Mouse (Mus musculus): ENCODE measurements around the gene Nudt1.
A peak's percentile ranks its signal among the peaks of the same experiment; 100 is the strongest.
"Not testable (repeated sequence)": the region's sequence is repeated elsewhere in the genome, so short reads cannot be mapped to it uniquely, and the experiment has no call there.

The Nudt1 gene

DNA sequence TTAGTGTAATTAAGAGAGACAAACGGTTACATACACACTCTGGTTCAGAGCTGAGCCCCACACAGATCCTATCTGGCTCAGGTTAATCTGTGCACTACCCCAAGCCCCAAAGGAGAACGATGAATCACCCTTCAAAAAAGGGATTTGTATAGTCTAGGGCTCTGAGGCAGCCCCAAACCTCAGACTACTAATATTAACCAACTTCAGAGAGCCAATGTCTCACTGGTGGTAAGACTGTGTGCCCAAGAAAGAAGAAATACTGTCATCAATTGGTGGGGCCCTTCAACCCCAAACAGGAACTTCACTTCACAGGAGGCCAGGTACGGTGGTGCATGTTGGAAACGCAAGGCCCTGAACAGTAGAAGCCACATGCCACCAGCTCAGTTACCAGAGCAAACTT is 23.8 kb downstream of the Nudt1 start:
- DNase-seq = no peak

DNA sequence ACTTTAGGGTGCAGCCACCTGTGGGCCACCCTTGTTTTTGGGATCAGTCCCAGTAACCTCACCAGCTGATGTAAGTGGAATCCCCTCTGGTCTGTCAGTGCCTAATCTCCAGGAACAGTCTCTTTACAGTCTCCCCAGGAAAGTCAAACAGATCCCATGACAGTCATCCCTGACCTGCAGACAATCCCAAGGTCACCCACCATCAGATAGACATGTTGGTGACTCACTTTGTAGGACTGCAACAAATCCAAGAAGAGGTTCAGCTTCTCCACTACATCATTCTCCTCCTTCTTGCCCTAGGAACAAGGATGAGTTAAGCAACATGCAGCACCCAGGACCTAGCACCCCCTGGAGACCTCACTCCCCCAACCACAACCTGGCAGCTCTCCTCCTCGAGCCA is 24.6 kb downstream of the Nudt1 start:
- no peak for DNase-seq

DNA sequence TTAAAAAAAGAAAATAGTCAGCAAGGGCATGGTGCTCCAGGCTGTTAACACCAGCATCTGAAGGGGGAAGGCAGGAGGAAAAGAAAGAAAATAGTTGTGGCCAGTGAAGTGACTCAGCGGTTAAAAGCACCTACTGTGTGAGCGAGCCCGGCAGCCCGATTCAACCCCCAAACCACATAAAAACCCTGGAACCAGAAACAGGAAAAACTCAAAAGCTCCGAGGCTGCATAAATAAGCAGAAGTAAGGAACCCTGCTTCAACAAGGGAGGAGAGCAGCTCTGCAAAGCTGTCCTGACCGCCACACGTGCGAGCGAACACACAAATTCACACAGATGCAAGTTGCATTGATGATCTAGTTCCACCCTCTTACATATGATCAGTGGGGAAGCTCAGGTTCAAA is 28.4 kb downstream of the Nudt1 start:
- DNase-seq = no peak

DNA sequence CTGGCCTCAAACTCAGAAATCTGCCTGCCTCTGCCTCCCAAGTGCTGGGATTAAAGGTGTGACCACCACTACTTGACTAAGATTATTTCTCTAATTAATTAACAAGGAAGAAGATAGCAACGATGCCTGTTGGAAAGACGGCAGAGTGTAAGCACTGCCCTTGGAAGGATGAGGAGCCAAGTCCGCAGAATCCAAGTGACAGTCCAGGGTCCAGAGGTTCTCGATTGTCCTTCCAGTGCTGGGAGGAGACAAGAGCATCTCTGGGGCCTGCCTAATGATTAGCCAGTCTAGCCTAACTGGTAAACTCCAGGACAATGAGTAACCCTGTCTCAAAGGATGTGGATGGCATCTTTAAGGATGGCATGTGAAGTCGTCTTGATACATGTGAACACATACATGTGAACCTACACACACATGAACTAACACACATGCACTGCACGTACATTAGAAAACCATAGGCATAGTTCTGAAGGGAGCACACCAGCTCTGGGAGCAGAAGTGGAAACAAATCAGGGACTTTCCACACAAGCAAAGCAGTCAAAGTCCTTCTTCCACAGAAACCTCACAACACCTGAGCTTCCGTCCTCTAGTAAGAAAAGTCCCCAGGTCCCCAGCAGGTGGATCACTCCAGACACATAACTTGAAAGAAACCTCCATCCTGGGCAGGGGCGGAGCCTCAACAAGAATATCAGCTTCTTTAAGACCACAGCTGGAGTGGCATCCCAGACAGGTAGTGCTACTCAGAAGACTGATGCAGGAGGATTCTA is 29.5 kb downstream of the Nudt1 start:
- DNase-seq = no peak

DNA sequence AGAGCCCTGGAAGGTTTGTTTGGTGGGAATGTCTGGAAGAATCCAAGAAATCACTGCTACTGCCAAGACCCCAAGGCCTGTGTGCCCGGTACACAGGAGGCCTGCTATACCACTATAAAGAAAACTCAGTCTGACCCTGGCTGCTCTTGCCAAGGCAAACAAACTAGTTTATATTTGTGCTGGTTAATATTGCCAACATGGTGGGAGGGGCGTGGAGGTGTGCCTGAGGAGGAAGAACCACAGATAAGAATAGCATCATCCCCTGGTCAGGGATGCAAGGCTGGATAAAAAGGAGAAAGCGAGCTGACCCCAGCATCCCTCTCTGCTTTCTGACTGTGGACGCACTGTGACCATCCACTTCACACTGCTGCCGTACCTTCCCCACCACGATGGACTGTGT is 30.9 kb downstream of the Nudt1 start:
- DNase-seq = no peak

DNA sequence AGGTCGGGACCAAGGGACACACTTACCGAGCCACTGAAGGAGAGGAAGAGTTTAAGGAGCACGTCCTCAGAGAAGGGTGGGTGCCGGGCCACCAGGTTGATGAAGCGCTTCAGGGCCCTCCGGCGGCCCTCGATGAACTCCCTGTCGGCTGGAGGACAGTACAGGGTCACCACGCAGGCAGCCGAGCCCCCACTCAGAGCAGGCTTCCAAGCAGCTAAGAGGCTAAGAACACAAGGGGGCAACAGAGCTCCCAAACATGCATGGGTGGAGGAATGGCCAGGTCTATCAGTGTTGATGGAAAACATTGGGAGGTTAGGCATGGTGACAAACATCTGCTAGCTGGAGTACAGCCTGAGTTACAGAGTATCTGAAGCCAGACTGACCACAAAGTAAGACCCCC is 34.5 kb downstream of the Nudt1 start:
- no peak for DNase-seq

DNA sequence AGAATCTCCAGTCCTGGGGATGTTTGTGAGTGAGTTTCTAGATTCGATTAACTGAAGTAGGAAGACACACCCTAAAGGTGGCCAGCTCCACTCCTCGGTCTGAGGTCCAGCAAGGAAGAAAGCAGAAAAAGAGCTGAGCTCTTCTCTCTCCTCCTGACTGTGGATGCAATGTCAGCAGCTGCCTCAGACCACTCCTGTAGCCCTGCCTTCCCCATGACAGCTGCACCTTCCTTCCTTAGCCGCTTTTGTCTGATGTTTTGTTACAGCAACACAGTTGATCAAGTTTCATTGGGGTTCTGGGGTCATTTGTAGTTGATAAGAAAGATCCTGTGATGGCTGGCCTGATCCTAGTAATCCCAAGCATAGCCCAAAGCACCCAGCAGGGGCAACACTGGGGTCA is 36.0 kb downstream of the Nudt1 start:
- DNase-seq = no peak

DNA sequence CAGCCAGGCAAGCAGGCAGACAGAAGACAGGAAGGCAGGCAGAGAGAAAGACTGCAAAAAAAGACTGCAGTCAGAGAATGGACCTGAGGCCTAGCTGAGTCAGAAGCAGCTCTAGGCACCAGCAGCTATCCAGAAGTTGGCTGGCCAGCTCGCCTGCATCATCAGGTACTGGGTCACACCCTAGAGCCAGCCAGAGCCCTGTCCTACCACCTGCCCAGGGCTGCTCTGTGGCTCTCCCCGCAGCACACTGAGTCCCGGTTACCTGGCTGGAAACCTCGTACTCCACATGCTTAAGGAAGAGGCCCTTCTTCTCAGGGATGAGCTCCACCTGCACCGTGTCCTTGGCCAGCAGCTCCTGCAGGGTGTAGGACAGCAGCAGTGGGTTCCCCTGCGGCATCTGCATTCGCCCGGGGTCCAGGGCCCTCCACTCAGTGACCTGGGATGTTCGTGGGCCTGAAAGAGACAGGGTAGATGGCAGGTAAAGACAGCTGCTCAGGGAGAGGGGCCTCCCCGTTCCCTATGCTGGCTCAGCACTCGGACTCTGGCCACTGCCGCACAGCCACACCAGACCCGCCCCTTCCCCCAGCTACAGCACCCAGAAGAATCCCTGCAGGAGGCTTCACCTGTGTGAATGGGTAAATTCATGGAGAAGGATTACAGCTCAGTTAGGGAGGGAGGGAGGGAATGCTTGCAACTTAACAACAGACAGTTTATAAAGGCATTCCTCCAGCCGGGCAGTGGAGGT is 38.6 kb downstream of the Nudt1 start:
- DNase-seq = no peak

DNA sequence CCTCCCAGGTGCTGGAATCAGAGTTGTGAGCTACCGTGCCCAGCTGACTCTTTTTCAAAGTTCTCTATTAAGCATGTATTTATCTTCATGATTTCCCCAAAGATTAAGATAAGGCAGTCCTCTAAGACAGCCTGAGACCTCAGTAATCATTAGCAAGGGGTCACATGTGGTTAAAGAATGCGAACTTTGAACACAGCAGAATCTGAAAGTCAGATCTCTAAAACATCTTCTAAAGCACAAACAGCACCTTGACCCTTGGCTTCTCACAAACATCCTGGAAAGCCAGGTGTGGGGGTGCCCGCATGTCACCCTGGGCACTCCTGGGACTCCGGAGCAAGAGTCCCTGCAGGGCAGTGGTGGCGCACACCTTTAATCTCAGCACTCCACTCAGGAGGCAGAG is 43.0 kb downstream of the Nudt1 start:
- DNase-seq = no peak

DNA sequence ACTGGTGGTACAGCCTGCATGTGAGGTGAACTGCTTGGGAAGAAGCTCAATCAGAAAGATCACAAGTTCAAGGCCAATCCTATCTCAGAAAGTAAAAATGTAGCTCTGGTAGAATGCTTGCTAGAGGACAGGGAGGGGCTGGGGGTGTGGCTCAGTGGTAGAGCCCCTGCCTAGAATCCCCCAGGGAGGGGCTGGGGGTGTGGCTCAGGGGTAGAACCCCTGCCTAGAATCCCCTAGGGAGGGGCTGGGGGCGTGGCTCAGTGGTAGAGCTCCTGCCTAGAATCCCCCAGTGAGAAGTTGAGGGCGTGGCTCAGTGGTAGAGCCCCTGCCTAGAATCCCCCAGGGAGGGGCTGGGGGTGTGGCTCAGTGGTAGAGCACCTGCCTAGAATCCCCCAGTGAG is 46.7 kb downstream of the Nudt1 start:
- DNase-seq = not testable (repeated sequence)

DNA sequence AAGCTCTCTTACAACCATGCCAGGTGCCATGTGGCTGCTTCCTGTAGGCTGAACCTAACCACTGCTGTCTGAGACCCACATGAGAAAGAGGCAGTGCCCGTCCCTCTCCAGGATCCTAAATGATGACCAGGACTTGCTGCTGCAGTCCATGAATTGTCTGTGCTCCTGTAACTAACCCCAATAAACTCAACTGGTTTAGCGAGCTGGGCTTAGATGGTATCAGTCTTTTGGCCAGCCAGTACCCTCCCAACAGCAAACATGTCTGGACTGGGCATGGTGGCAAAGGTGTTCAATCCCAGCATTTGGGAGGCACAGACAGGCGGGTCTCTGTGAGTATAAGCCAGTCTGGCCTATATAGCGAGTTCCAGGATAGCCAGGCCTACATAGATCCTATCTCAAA is 47.5 kb downstream of the Nudt1 start:
- DNase-seq = no peak

DNA sequence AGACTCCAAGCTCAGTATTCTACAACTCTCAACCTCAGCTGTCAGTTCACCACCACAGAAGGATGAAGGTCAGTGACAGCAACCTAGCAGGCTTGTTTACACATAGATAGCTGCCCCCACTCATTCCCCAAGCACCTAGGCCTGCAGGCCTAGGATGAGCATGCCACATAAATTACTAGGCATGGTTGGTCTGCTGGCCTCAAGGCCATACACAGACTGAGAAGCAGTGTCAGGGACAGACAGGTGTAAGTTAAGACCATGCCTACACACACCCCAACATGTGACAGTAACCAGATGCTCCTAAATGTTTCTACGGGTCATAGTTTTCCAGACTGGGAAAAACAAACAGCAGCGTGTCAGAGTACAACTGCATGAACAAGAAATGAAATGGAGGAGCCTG is 48.0 kb downstream of the Nudt1 start:
- DNase-seq = no peak

DNA sequence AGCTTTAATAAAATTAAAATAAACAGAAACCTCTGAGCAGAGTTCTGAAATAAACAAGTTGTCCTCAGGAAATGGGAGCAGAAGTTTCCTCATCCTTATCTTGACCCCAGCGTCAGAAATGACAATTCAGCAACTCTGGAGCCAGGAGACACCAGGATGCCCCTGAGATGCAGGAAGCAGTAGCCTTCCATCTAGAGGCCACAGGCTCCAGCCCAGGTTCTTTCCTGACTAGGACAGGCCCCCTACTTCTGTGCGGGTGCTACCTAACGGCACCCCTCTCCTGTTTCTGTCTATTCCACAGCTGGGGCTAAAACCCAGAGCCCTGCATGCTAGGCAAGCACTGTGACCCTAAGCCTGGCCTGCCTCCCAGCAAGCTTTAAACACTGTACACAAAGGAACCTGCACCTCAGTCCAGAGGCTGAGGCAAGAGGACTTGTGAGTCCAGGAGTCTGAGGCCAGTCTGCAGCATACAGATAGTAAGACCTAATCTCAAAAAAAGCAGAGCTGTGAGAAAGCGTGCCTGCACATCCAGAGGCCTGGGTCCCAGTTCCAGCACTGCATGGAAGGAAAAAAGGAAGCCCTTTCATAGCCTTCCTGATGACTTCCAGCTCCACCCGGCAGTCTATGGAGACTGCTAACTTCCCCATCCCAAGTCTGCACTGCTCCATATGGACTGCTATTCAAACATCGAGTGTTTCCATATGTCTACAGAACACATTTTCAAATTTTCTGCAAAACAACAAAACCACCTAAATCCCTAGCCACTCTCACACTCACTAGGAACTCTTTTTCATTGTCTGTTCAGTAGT is 49.2 kb downstream of the Nudt1 start:
- DNase-seq = no peak

DNA sequence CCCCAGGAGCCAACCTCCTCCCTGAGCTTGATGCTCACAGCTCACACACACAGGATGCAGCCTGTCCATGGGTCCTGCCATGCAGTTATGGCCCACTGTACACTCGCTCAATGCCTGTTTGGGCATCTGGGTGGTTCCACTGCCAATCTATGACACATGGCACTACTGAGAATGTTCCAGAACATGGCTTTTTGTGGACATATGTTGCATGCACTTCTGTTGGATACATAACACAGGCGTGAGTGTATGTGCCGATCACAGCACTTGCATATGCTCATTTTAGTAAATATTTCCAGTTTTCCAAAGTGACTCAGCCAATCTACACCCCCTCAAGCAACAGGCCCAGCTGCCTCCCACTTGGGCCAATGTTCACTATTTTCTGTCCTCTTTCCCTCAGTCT is 50.2 kb downstream of the Nudt1 start:
- no peak for DNase-seq

DNA sequence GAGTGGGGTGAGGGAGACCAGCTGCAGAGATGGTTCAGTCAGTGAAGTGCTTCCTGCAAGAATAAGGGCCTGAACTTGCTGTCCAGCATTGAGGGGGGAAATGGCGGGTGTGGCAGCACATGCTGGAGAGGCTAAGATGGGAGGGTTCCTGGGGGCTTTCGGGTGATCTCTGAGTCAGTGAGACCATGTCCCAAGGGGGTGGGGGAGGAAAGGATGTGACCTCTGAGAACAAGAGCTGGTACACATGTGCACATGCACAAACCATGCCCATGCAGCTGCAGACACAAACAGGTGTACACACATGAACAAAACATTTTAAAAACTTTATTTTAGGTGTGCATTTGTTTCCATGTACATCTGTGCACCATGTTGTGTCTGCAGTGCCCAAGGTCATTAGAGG is 52.3 kb downstream of the Nudt1 start:
- no peak for DNase-seq

DNA sequence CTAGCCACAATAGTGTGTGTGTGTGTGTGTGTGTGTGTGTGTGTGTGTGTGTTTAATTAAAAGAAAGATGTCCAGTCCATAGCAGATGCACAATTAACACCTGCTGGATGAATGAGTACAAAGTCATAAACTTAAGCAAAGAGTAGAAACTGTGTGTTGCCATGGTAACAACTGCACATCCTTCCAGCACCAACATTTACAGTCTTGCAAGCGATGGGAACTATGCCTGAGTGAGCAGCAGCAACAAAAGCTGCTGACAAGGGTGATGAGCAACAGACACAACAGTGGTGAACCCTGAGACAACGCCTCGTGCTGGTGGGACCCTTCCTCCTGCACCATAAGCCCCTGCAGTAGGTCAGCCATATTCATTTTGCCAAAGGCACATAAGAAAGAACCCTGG is 52.8 kb downstream of the Nudt1 start:
- no peak for DNase-seq

DNA sequence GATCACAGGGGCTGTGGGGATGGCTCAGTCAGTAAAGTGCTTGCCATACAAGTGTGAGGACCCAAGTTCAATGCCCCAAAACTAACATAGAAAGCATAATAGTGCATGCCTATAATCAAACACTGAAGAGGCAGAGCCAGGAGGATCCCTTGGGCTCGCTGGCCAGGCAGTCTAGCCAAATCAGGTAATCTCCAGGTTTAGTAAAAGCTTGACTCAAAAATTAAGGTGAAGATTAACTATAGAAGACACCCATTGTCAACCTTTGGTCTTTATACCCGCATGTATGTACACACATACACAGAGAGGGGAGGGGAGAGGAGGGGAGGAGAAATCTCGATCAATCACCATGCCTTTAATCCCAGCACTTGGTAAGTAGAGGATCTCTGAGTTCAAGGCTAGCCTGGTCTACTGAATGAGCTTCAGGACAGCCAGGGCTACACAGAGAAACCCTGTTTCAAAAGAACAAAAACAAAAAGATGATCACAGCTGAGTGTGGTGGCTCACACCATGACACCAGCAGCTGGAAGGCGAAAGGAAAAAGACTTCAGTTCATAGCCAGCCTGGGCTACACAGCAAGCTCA is 53.9 kb downstream of the Nudt1 start:
- DNase-seq = no peak

DNA sequence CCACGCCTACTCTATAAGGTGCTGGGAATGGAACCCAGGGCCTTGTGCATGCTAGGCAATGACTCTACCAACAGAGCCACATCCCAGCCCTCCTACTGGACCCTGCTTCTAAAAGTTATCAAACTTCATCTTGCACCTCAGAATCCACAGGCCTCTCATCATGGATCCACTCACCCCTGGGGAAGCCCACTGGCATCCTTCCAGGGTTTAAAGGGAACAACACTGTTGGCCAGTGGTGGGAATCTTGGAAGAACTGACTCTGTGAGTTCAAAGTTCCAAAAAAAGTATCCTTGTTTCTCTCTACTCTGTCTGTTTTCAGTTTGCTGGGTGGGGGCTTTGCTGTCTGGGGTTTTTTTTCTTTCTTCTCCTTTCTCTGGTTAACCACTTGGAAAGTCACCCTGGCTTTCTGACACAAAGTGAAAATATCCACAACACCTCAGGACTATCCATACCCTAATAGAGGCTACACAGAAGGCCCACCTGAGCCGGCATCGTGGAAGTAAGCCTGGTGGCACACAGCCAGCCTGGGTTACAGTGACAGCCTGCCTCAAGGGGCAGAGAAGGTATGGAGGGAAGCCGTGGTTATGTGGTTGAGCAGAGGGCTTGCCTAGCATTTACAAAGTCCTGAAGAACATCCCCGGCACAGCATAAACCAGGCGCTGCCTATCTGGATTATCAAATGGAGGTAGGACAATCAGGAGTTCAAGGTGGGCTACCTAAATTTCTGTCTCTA is 56.8 kb downstream of the Nudt1 start:
- peak; percentile 30 to 43 for DNase-seq

DNA sequence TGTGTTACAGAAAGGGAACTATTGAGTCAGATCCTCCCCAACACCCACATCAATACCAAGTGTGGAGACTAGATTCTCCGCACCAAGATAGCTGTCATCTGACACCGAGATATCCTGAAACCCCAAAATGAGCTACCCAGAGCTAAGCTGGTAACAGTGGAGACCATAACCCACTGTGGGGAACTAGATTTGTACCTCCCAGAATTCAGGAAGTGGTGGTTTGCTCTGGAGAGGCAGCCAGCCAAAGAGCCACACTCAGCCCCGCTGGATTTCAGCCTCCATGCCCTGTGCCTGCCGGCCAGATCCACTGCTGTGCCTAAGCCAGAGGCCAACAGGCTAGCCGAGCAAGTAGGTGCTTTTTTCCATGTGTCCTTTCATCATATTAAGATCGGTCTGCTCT is 57.8 kb downstream of the Nudt1 start:
- no peak for DNase-seq

DNA sequence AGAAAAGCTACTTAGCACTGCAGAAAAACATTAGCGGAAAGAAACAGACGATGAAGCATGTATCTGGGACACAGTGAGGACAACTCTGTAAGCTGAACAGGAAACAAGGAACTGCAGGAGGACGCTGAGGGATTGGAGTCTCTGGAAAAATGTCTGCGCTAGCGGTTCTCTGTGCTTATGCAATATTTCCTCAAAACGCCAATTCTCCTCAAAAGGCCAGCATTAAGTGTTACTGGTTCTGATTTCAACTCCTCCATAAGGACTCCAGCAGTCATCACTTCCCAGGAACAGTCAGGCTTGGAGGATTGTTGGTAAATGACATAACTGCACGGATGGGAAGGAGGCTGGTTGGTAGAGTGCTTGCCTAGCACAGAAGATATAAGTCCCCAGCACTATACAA is 59.7 kb downstream of the Nudt1 start:
- no peak for DNase-seq

DNA sequence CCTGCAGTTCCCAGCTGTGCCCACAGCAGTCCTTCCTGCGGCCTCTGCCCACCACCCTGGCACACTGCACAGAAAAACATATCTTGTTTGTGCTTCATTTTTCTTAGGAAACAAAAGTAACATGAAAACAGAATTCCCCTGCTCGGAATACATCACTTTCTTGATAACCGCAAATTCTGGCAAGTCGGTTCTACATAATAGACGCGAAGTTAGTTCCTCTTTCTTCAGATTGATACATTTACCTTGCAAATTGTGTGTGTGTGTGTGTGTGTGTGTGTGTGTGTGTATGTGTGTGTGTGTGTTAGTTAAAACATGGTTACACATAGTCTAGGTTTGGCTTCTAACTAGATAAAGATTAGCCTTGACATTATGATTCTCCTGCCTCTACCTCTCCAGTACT is 61.2 kb downstream of the Nudt1 start:
- no peak for DNase-seq

DNA sequence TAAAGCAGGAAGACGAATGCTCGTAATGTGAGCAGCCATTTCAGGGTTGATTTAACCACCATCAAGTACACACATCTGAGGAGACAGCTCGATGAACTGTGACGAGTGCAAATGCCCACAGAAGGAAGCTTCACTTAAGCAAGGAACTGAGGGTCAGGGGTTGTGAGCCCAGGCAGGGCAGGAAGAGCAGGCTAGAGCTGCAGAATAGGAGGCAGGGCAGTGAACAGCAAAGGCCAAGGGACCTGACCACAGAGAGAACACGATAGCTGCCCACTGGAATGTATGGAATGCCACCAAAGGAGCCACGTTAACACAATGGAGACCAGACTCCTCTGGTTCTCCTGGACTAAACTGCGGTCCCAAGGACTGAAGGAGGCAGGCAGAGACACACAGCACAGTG is 62.1 kb downstream of the Nudt1 start:
- DNase-seq = no peak

DNA sequence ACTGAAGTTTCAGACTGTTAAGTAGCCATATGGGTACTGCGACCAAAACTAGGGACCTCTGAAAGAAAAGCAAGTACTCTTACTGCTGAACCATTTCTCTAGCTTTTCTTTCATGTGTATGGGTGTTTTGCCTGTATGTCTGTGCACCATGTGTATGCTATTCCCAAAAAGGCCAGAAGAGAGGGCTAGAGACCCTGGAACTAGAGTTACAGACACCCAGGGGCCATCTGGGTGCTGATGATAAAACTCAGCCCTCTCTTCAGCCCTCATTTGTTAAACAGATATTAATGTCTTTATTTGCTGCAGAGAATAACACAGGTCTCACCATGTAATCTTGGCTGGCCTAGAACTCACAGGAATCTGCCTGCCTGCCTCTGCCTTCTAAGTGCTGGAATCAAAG is 63.0 kb downstream of the Nudt1 start:
- DNase-seq = no peak

All from cerebellum, postnatal 14 days (tissue).